Mouse (Mus musculus) neutrophil, adult 65 days (primary cell): ENCODE data around the gene Lrrc41. TPM values are rescaled to one million over a fixed set of nuclear protein-coding genes. Genes with fewer than 3 reads are reported as not detected.

Experiments used
- total RNA-seq: library from RNA; stranded (reverse); gene quantifications from 2 replicates; pipeline ENCODE4 v1.2.4, GENCODE M21; 2023

Lrrc41 gene
- 18.4 and 22.5 TPM in 2 replicates for total RNA-seq

DNA sequence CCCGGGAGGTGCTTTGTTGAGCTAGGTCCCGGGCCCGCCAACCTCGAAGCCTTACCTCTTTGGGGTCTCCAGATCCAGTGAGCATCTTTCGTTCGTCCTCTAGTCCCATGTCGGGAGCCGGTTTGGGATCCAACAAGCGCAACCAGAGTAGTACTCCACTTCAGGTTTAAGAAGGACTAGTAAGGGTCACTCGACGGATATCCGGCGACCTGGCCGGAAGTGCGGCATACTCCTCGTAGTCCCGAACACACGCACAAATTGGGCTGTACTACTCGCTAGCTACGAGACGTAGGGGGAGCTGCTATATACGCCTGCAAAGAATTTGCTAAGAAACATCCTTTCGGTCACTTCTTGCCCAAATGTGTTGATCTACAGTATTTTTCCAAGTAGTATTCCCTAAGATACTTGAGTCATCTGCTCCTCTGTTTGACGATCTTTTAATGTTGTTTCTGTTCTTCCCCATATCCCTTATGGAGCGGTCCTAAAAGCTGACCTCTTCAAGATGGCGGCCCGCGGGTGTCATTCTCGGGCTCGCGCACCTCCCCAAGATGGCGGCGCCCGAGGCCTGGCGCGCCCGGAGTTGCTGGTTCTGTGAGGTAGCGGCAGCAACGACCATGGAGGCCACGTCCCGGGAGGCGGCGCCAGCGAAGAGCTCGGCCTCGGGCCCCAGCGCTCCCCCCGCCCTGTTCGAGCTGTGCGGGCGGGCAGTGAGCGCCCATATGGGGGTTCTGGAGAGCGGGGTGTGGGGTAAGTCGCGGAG lies at the start of gene Lrrc41, which contains the start of gene Uqcrh:
Gene Lrrc41 (plus strand): TSS at position 409 of the 760 bp plus-strand sequence.
Gene Uqcrh (minus strand): TSS at position 211 of the 760 bp plus-strand sequence.

DNA sequence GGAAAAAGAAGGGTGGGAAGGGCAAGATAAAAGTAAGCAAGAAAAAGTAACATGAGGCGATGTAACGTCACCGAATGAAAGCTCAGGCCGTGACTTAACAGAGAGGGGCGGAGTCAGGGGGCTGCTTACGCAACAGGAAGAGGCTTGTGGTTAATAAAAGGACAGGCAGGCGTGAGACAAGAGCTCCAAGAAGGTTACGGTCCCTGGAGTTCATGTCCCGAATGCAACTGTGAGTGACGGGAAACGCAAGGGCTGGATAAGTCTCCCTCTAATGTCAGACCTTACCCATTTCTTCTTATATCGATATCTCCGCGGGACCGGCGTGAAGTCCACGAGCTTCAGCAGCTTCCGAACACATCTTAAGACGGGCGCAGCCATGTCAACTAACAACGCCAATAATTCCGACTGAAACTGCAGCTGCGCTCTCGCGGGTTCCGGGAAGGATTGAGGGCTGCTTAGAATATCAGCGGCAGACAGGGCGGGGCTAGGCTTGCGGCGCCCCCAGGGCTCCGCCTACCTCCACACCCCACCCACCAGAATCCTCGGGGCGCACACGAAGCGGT lies 21.6 kb upstream of the Lrrc41 start, which contains the start of gene Nsun4:
Gene Nsun4 (minus strand): TSS at position 478 of the 563 bp plus-strand sequence.

DNA sequence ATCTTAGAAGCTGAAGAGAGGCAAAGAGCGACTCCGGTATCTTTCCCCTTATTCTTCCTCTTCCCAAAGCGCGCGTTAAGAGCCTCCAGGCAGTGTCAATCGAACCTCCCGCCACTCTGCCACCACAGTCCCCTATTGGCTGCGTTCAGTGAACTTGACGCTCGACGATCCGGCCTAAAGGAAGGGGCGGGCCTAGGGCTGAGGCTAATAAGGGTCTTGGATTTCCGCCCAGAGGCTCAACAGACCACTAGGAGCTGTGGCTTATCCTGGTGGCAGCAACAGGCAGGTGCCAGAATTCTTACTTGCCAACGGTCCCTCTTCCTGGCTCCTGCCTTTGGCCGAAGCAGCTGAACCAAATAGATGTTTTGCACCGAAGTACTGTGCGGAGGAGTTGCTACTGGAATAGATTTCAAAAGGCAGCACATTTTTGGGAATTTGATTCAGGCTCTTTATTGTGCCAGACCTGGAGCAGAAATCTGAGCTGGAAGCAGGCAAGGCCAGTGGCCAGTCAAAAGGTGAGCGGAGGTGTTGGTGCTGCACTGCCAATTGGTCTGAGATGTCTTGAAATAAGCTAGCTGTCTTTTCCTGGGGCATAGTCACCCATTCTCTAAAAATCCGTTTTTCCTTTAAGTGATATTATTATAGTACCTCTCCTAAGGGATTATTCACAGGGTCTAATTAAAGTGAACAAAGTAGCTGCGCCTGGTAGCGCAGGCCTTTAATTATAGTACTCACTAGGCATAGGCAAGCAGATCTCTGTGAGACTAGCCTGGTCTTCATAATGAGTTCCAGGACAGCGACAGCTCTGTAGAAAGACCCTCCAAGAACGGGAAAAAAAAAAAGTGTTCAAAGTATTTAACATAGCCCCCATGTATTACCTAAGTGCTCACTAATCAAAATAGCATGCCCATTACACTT lies 48.8 kb downstream of the Lrrc41 start, which contains the start of the genes Rad54l and Pomgnt1:
Gene Rad54l (minus strand): TSS at position 89 of the 918 bp plus-strand sequence.
Gene Pomgnt1 (plus strand): TSS at position 239 of the 918 bp plus-strand sequence.

Other genes starting within 250 kb of the Lrrc41 start
- gene Mob3c, start 247.2 kb upstream of the Lrrc41 start, total RNA-seq, result 25.1 and 30.2 TPM in 2 replicates
- gene Mknk1, start 236.1 kb upstream of the Lrrc41 start, total RNA-seq, result 115 and 144 TPM in 2 replicates
- gene Kncn, start 190.9 kb upstream of the Lrrc41 start, total RNA-seq, result not detected in 2 replicates
- gene 6430628N08Rik, start 184.6 kb upstream of the Lrrc41 start, total RNA-seq, result not detected in 2 replicates
- gene Dmbx1, start 135.3 kb upstream of the Lrrc41 start, total RNA-seq, result not detected in 2 replicates
- gene Faah, start 57.3 kb upstream of the Lrrc41 start, total RNA-seq, result 0.27 and 3.2 TPM in 2 replicates
- 7.5 and 9.8 TPM in 2 replicates for gene Nsun4, start 21.4 kb upstream of the Lrrc41 start, total RNA-seq
- 191 and 244 TPM in 2 replicates for gene Uqcrh, start 198 bp upstream of the Lrrc41 start, total RNA-seq
- gene Rad54l, start 48.4 kb downstream of the Lrrc41 start, total RNA-seq, result 12.9 and 14.0 TPM in 2 replicates
- 7.2 and 8.5 TPM in 2 replicates for gene Pomgnt1, start 48.6 kb downstream of the Lrrc41 start, total RNA-seq
- gene Lurap1, start 76.1 kb downstream of the Lrrc41 start, total RNA-seq, result not detected in 2 replicates
- not detected in 2 replicates for gene Tspan1, start 92.3 kb downstream of the Lrrc41 start, total RNA-seq
- not detected in 2 replicates for gene 1700042G07Rik, start 98.1 kb downstream of the Lrrc41 start, total RNA-seq
- gene Gm49337, start 98.1 kb downstream of the Lrrc41 start, total RNA-seq, result not detected in 2 replicates
- gene Pik3r3, start 146.3 kb downstream of the Lrrc41 start, total RNA-seq, result 0.47 and 0.64 TPM in 2 replicates